ENCODE assay signal across 31 mouse cellular contexts in genomic region chr6:96935776-96936175, GRCm38 (mm10).
"Had no signal": no experiment of that assay in that cellular context is flagged by ENCODE, and none has a peak within 500 bp of the region (broad histone marks: within the 10 kb centered on the region; RNA-seq: fewer than 3 reads in every experiment).

No protein-coding gene starts in this region.

- H3K4me1 ChIP-seq: limb, embryonic 10.5 days; limb, embryonic 12.5 days; limb, embryonic 13.5 days; limb, embryonic 15.5 days; liver, embryonic 12.5 days; liver, embryonic 13.5 days; liver, embryonic 15.5 days; lung, embryonic 15.5 days; megakaryocyte, embryonic 14.5 days; midbrain, embryonic 10.5 days; midbrain, embryonic 12.5 days; midbrain, embryonic 13.5 days; midbrain, embryonic 15.5 days; neural tube, embryonic 12.5 days; neural tube, embryonic 13.5 days had no signal

- H3K9me3 ChIP-seq: limb, embryonic 10.5 days; limb, embryonic 12.5 days; limb, embryonic 13.5 days; limb, embryonic 15.5 days; liver, embryonic 13.5 days; liver, embryonic 15.5 days; lung, embryonic 15.5 days; midbrain, embryonic 12.5 days; midbrain, embryonic 15.5 days; neural tube, embryonic 12.5 days; neural tube, embryonic 13.5 days had no signal

- DNase-seq: left cerebral cortex, postnatal 4 days; liver, embryonic 13.5 days; liver, postnatal 0 days; lung, adult 18-20 months; lung, adult 2 months; lung, embryonic 14.5 days; lung, postnatal 10 days; lung, postnatal 14 days; lung, postnatal 36 days; lung, postnatal 4 days; midbrain, embryonic 14.5 days had no signal

- ATAC-seq: liver, embryonic 12.5 days; liver, postnatal 0 days; lung, postnatal 0 days; midbrain, embryonic 13.5 days; midbrain, embryonic 15.5 days; midbrain, embryonic 16.5 days had no signal

- H3K27ac ChIP-seq: left cerebral cortex, adult 2 months; limb, embryonic 10.5 days; limb, embryonic 12.5 days; limb, embryonic 13.5 days; limb, embryonic 15.5 days; liver, embryonic 12.5 days; liver, embryonic 13.5 days; liver, embryonic 14.5 days; liver, embryonic 15.5 days; lung, embryonic 15.5 days; macrophage; midbrain, embryonic 10.5 days; midbrain, embryonic 12.5 days; midbrain, embryonic 13.5 days; midbrain, embryonic 15.5 days; neural tube, embryonic 12.5 days; neural tube, embryonic 13.5 days had no signal

- H3K27me3 ChIP-seq: limb, embryonic 12.5 days; limb, embryonic 13.5 days; limb, embryonic 15.5 days; liver, embryonic 12.5 days; liver, embryonic 13.5 days; liver, embryonic 15.5 days; lung, embryonic 15.5 days; megakaryocyte, embryonic 14.5 days; midbrain, embryonic 12.5 days; midbrain, embryonic 13.5 days; midbrain, embryonic 15.5 days; neural tube, embryonic 12.5 days; neural tube, embryonic 13.5 days had no signal

- H3K4me3 ChIP-seq: left cerebral cortex, adult 2 months; limb, embryonic 10.5 days; limb, embryonic 12.5 days; limb, embryonic 13.5 days; limb, embryonic 15.5 days; liver, embryonic 12.5 days; liver, embryonic 13.5 days; liver, embryonic 15.5 days; lung, embryonic 15.5 days; megakaryocyte, embryonic 14.5 days; midbrain, embryonic 10.5 days; midbrain, embryonic 12.5 days; midbrain, embryonic 13.5 days; midbrain, embryonic 15.5 days; myocyte; neural tube, embryonic 12.5 days; neural tube, embryonic 13.5 days had no signal

- H3K9ac ChIP-seq: limb, embryonic 12.5 days; limb, embryonic 13.5 days; limb, embryonic 15.5 days; liver, embryonic 12.5 days; liver, embryonic 13.5 days; liver, embryonic 14.5 days; liver, embryonic 15.5 days; liver, postnatal 0 days; lung, embryonic 14.5 days; lung, embryonic 15.5 days; midbrain, embryonic 12.5 days; midbrain, embryonic 13.5 days; midbrain, embryonic 15.5 days; neural tube, embryonic 12.5 days; neural tube, embryonic 13.5 days had no signal

- H3K4me2 ChIP-seq: limb, embryonic 12.5 days; limb, embryonic 13.5 days; limb, embryonic 15.5 days; liver, embryonic 12.5 days; liver, embryonic 13.5 days; liver, embryonic 15.5 days; lung, embryonic 14.5 days; lung, embryonic 15.5 days; midbrain, embryonic 12.5 days; midbrain, embryonic 13.5 days; midbrain, embryonic 15.5 days; neural tube, embryonic 12.5 days; neural tube, embryonic 13.5 days had no signal

- H3K36me3 ChIP-seq: limb, embryonic 10.5 days; limb, embryonic 12.5 days; limb, embryonic 13.5 days; limb, embryonic 15.5 days; liver, embryonic 12.5 days; liver, embryonic 13.5 days; liver, embryonic 15.5 days; lung, embryonic 15.5 days; midbrain, embryonic 10.5 days; midbrain, embryonic 12.5 days; midbrain, embryonic 13.5 days; midbrain, embryonic 15.5 days; neural tube, embryonic 12.5 days; neural tube, embryonic 13.5 days had no signal
